ENCODE assay signal across 20 mouse cellular contexts in the genomic region with DNA sequence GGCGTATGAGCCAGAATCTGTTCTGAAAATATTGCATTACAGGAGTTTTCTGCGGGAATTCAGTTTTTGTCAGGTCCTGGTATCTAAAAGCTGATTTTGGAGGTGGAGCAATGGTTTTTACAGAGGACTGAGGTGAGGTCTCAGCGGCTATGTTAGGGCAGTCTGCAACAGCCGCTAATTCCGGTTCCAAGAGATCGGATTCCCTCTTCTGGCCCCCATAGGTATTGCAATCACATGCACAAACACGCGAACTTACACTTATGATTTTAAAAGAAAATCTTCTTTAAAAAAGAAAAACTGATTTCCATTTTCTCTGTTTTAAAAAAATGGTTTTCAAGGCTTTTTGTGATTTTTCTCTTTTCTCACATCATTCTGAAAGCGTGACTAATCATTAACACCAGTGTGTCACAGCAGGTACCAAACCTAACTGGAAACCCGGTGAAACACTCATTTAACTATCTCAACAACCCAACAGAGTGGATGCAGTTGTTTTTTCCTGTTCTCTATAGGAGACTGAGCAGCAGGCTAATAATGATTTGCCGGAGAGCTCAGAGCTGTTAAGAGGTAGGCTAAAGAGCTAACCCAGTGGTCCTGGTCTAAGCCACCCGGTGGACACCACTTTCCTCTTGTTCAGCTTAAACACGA.
DNase-seq lines count a peak whose midpoint lies in the region; ATAC-seq and TF ChIP-seq lines count a peak whose summit lies in the region.
"Had no signal": no experiment of that assay in that cellular context is flagged by ENCODE, and none has a peak within 500 bp of the region (broad histone marks: within the 10 kb centered on the region; RNA-seq: fewer than 3 reads in every experiment).

No protein-coding gene starts in this region.

- H3K4me2 ChIP-seq in hindbrain, postnatal 0 days (ENCODE audit: low read depth, low read length): no peak overlapping the region
- H3K4me2 ChIP-seq in hindbrain, embryonic 11.5 days (replicated peaks; ENCODE audit: low read depth, low read length): no peak overlapping the region
- H3K4me2 ChIP-seq in liver, embryonic 14.5 days (ENCODE audit: low read depth): no peak overlapping the region
- no peak overlapping the region for H3K4me2 ChIP-seq in liver, postnatal 0 days (ENCODE audit: low read depth, low read length)
- no peak overlapping the region for H3K4me2 ChIP-seq in stomach, postnatal 0 days (replicated peaks; ENCODE audit: low read depth)
- H3K4me2 ChIP-seq: embryonic facial prominence, embryonic 15.5 days; liver, embryonic 15.5 days had no signal

- no peak overlapping the region for H3K9ac ChIP-seq in hindbrain, postnatal 0 days (replicated peaks; ENCODE audit: low read length)
- no peak overlapping the region for H3K9ac ChIP-seq in hindbrain, embryonic 11.5 days (ENCODE audit: low read depth, low read length)
- no peak overlapping the region for H3K9ac ChIP-seq in liver, embryonic 14.5 days (replicated peaks)
- no peak overlapping the region for H3K9ac ChIP-seq in liver, postnatal 0 days (replicated peaks)
- no peak overlapping the region for H3K9ac ChIP-seq in ES-E14 (ENCODE audit: insufficient read depth, low read depth, low read length, poor library complexity, severe bottlenecking)
- no peak overlapping the region for H3K9ac ChIP-seq in stomach, postnatal 0 days (ENCODE audit: low read length)
- H3K9ac ChIP-seq: embryonic facial prominence, embryonic 15.5 days; hindbrain, embryonic 15.5 days; liver, embryonic 15.5 days had no signal

- TF ChIP-seq EP300 in liver, embryonic 14.5 days (IDR thresholded peaks at IDR 0.05; ENCODE audit: low read depth): no peak
- TF ChIP-seq EP300 in liver, postnatal 0 days (IDR thresholded peaks at IDR 0.05; ENCODE audit: low read depth): no peak
- TF ChIP-seq EP300 in stomach, postnatal 0 days (optimal IDR thresholded peaks at IDR 0.05): no peak

- no peaks in the 10 kb centered on the region for H3K36me3 ChIP-seq in hindbrain, postnatal 0 days (ENCODE audit: insufficient read depth, low read length)
- H3K36me3 ChIP-seq in hindbrain, embryonic 11.5 days (ENCODE audit: control insufficient read depth, insufficient read depth, low read length): no peaks in the 10 kb centered on the region
- H3K36me3 ChIP-seq in liver, embryonic 14.5 days (replicated peaks; ENCODE audit: control insufficient read depth, insufficient read depth, low read depth): no peaks in the 10 kb centered on the region
- H3K36me3 ChIP-seq in liver, postnatal 0 days (replicated peaks; ENCODE audit: insufficient read depth, low read length): no peaks in the 10 kb centered on the region
- H3K36me3 ChIP-seq in ES-E14 (ENCODE audit: control insufficient read depth, insufficient read depth, low read length, poor library complexity, severe bottlenecking): no peaks in the 10 kb centered on the region
- no peaks in the 10 kb centered on the region for H3K36me3 ChIP-seq in stomach, postnatal 0 days (ENCODE audit: control insufficient read depth, insufficient read depth, low read length)
- H3K36me3 ChIP-seq: embryonic facial prominence, embryonic 15.5 days; hindbrain, embryonic 15.5 days; liver, embryonic 15.5 days had no signal

- 83% methylated on average over 13 of the region's 13 CpGs for WGBS in hindbrain, postnatal 0 days
- WGBS in hindbrain, embryonic 11.5 days: 77% methylated on average over 13 of the region's 13 CpGs
- WGBS in liver, embryonic 14.5 days (ENCODE audit: insufficient replicate concordance): 69% methylated on average over 13 of the region's 13 CpGs
- WGBS in liver, postnatal 0 days (ENCODE audit: insufficient replicate concordance): 78% methylated on average over 13 of the region's 13 CpGs
- 86% methylated on average over 13 of the region's 13 CpGs for WGBS in stomach, postnatal 0 days

- TF ChIP-seq CTCF in hindbrain, postnatal 0 days (IDR thresholded peaks at IDR 0.05; ENCODE audit: low read depth): 0 out of 2 replicates have a peak, but pooled peaks have one; percentile 7
- 0 out of 2 replicates have a peak, but pooled peaks have one; percentile 12 for TF ChIP-seq CTCF in liver, embryonic 14.5 days (IDR thresholded peaks at IDR 0.05; ENCODE audit: low read depth)
- no peak; the same call in 1 of the 2 replicates for TF ChIP-seq CTCF in liver, postnatal 0 days (IDR thresholded peaks at IDR 0.05; ENCODE audit: low read depth)
- peak; percentile 26; the same call in 1 of the 2 replicates for TF ChIP-seq CTCF in stomach, postnatal 0 days (IDR thresholded peaks at IDR 0.05; ENCODE audit: low read depth)

- in situ Hi-C loops in ES-E14 (cut with MboI; ENCODE audit: low sequenced_read_pairs in 2 of 2, unreplicated experiment in 2 of 2): no loop called here

- no peak for ATAC-seq in hindbrain, postnatal 0 days
- ATAC-seq in hindbrain, embryonic 11.5 days (ENCODE audit: low FRiP score): no peak
- ATAC-seq in liver, embryonic 14.5 days (ENCODE audit: insufficient read depth): no peak
- no peak for ATAC-seq in liver, postnatal 0 days
- ATAC-seq in stomach, postnatal 0 days (ENCODE audit: low FRiP score, low TSS enrichment): no peak

- no peak overlapping the region for H3K27ac ChIP-seq in hindbrain, postnatal 0 days
- H3K27ac ChIP-seq in hindbrain, embryonic 11.5 days (ENCODE audit: low read depth, low read length): no peak overlapping the region
- H3K27ac ChIP-seq in liver, embryonic 14.5 days: no peak overlapping the region
- no peak overlapping the region for H3K27ac ChIP-seq in liver, postnatal 0 days (ENCODE audit: low read depth)
- H3K27ac ChIP-seq in ES-E14 (ENCODE audit: insufficient read depth, low read depth, low read length, poor library complexity, severe bottlenecking): no peak overlapping the region
- H3K27ac ChIP-seq in stomach, postnatal 0 days (replicated peaks): no peak overlapping the region
- H3K27ac ChIP-seq: embryonic facial prominence, embryonic 15.5 days; hindbrain, embryonic 15.5 days; liver, embryonic 15.5 days had no signal

- no peak overlapping the region for H3K4me3 ChIP-seq in hindbrain, postnatal 0 days (ENCODE audit: low read length)
- no peak overlapping the region for H3K4me3 ChIP-seq in hindbrain, embryonic 11.5 days (ENCODE audit: low read depth, low read length)
- no peak overlapping the region for H3K4me3 ChIP-seq in liver, embryonic 14.5 days (ENCODE audit: insufficient read depth in 1 of 2, low read depth in 2 of 2, low read length in 2 of 2)
- H3K4me3 ChIP-seq in liver, postnatal 0 days (ENCODE audit: low read depth, low read length): no peak overlapping the region
- no peak overlapping the region for H3K4me3 ChIP-seq in ES-E14 (ENCODE audit: insufficient read depth in 1 of 2, low read depth in 1 of 2, low read length in 2 of 2, poor library complexity in 1 of 2, severe bottlenecking in 1 of 2)
- no peak overlapping the region for H3K4me3 ChIP-seq in stomach, postnatal 0 days (ENCODE audit: low read depth, low read length)
- H3K4me3 ChIP-seq: embryonic facial prominence, embryonic 15.5 days; hindbrain, embryonic 15.5 days; liver, embryonic 15.5 days had no signal

- no peak for DNase-seq in hindbrain, postnatal 0 days (ENCODE audit: low spot score)
- DNase-seq in hindbrain, embryonic 11.5 days (ENCODE audit: low spot score): no peak
- no peak for DNase-seq in liver, embryonic 14.5 days (ENCODE audit: low read depth in 3 of 3, low spot score in 3 of 3)
- DNase-seq in liver, postnatal 0 days: no peak
- DNase-seq in ES-E14 (ENCODE audit: low read depth, low spot score): no peak
- no peak for DNase-seq in stomach, postnatal 0 days (ENCODE audit: low spot score)
- DNase-seq in right cerebral cortex, postnatal 36 days (ENCODE audit: low spot score in 2 of 2): no peak
- DNase-seq: adrenal gland, postnatal 25 days; cerebellum, adult 11-12 months; heart, adult 11 months; heart, postnatal 36 days; kidney, adult 8-10 months; kidney, postnatal 4 days; lung, postnatal 36 days; retina, postnatal 1 day; right cerebral cortex, postnatal 4 days; thymus, postnatal 25 days had no signal

- H3K9me3 ChIP-seq in hindbrain, postnatal 0 days (ENCODE audit: low read length): no peaks in the 10 kb centered on the region
- H3K9me3 ChIP-seq in hindbrain, embryonic 11.5 days (ENCODE audit: control insufficient read depth, low read length): no peaks in the 10 kb centered on the region
- no peaks in the 10 kb centered on the region for H3K9me3 ChIP-seq in liver, embryonic 14.5 days (ENCODE audit: control insufficient read depth, low read length)
- H3K9me3 ChIP-seq in liver, postnatal 0 days (ENCODE audit: low read length): peaks cover 11% of the 10 kb centered on the region
- H3K9me3 ChIP-seq in ES-E14 (ENCODE audit: control insufficient read depth, insufficient read depth, low read depth, low read length): no peaks in the 10 kb centered on the region
- H3K9me3 ChIP-seq in stomach, postnatal 0 days (ENCODE audit: control insufficient read depth, low read length): no peaks in the 10 kb centered on the region
- H3K9me3 ChIP-seq: embryonic facial prominence, embryonic 15.5 days; hindbrain, embryonic 15.5 days; liver, embryonic 15.5 days had no signal

- H3K27me3 ChIP-seq in hindbrain, postnatal 0 days (ENCODE audit: insufficient read depth, low read length): no peaks in the 10 kb centered on the region
- no peaks in the 10 kb centered on the region for H3K27me3 ChIP-seq in hindbrain, embryonic 11.5 days (ENCODE audit: control insufficient read depth, insufficient read depth, low read length)
- H3K27me3 ChIP-seq in liver, embryonic 14.5 days (ENCODE audit: control insufficient read depth, insufficient read depth, low read length): peaks cover 15% of the 10 kb centered on the region
- peaks cover 77% of the 10 kb centered on the region for H3K27me3 ChIP-seq in liver, postnatal 0 days (ENCODE audit: insufficient read depth, low read length)
- no peaks in the 10 kb centered on the region for H3K27me3 ChIP-seq in stomach, postnatal 0 days (ENCODE audit: control insufficient read depth, insufficient read depth, low read length)
- H3K27me3 ChIP-seq: embryonic facial prominence, embryonic 15.5 days; hindbrain, embryonic 15.5 days had no signal

- 0 out of 2 replicates have a peak, but pooled peaks cover 6% of the 10 kb centered on the region for H3K4me1 ChIP-seq in hindbrain, postnatal 0 days (ENCODE audit: insufficient read depth, low read length)
- no peaks in the 10 kb centered on the region for H3K4me1 ChIP-seq in hindbrain, embryonic 11.5 days (replicated peaks; ENCODE audit: control insufficient read depth, insufficient read depth, low read length)
- H3K4me1 ChIP-seq in liver, embryonic 14.5 days (replicated peaks; ENCODE audit: control insufficient read depth in 2 of 2, insufficient read depth in 2 of 2, low read length in 1 of 2): no peaks in the 10 kb centered on the region
- no peaks in the 10 kb centered on the region for H3K4me1 ChIP-seq in liver, postnatal 0 days (ENCODE audit: insufficient read depth)
- 0 out of 4 replicates have a peak, but pooled peaks cover 0 to 2% of the 10 kb centered on the region in 2 experiments for H3K4me1 ChIP-seq in ES-E14 (ENCODE audit: control insufficient read depth in 2 of 2, insufficient read depth in 2 of 2, low read length in 2 of 2, poor library complexity in 1 of 2)
- no peaks in the 10 kb centered on the region for H3K4me1 ChIP-seq in stomach, postnatal 0 days (replicated peaks; ENCODE audit: control insufficient read depth, insufficient read depth)
- H3K4me1 ChIP-seq: liver, embryonic 15.5 days had no signal

TF ChIP-seq in ES-E14, 5 proteins besides CTCF, POLR2A, EP300 and RAD21 (continues in another document):
- TF ChIP-seq HCFC1 (IDR thresholded peaks at IDR 0.05; ENCODE audit: borderline replicate concordance, insufficient read depth, low read length) (no peak), MAFK (IDR thresholded peaks at IDR 0.05; ENCODE audit: insufficient read depth, low read depth, low read length) (no peak)
